8 mouse cellular contexts compared by ENCODE assay signal in genomic region chr11:116657311-116658223, GRCm38 (mm10). TPM values are rescaled to one million over a fixed set of nuclear protein-coding genes. Genes with fewer than 3 reads are reported as not detected.
A peak's percentile ranks its signal among the peaks of the same experiment; 100 is the strongest.
DNase-seq lines count a peak whose midpoint lies in the region; ATAC-seq lines count a peak whose summit lies in the region.

No protein-coding gene starts in this region.

- no peaks in the 10 kb centered on the region for H3K9me3 ChIP-seq in intestine, embryonic 14.5 days (ENCODE audit: control insufficient read depth, low read length)
- no peaks in the 10 kb centered on the region for H3K9me3 ChIP-seq in midbrain, embryonic 10.5 days (replicated peaks)

- peak overlapping the region; percentile 73 for H3K27ac ChIP-seq in intestine, embryonic 14.5 days (ENCODE audit: low read depth)
- peak overlapping the region; percentile 93 for H3K27ac ChIP-seq in midbrain, embryonic 10.5 days (replicated peaks)

- peak overlapping the region; percentile 33 for H3K4me3 ChIP-seq in intestine, embryonic 14.5 days (ENCODE audit: low read depth, low read length)
- peak overlapping the region; percentile 53 for H3K4me3 ChIP-seq in midbrain, embryonic 10.5 days

- intact Hi-C loops in left cerebral cortex, postnatal 25 days (cut with DNase I) = no loop called here

- WGBS in intestine, embryonic 14.5 days = 11% methylated on average over 22 of the region's 22 CpGs
- 10% methylated on average over 22 of the region's 22 CpGs for WGBS in midbrain, embryonic 10.5 days

- peak overlapping the region; percentile 51 for H3K4me2 ChIP-seq in intestine, embryonic 14.5 days (ENCODE audit: low read length)

- peak; percentile 86 for ATAC-seq in intestine, embryonic 14.5 days (replicated peaks; ENCODE audit: low FRiP score, low TSS enrichment, low read depth)

- DNase-seq in adrenal gland, adult 8-10 months = peak; percentile 96
- DNase-seq in embryo, embryonic 11 days = peak; percentile 97
- DNase-seq in gastrocnemius, postnatal 25 days = peak; percentile 94
- peak; percentile 84 for DNase-seq in intestine, embryonic 14.5 days (ENCODE audit: low spot score)
- peak; percentile 86 to 95 for DNase-seq in left cerebral cortex, postnatal 25 days (ENCODE audit: low spot score in 2 of 2)
- DNase-seq in midbrain, embryonic 10.5 days (ENCODE audit: low spot score) = peak; percentile 95
- DNase-seq in right cerebral cortex, postnatal 4 days = peak; percentile 74
- DNase-seq in yolk sac, embryonic 10.5 days (ENCODE audit: low spot score) = peak; percentile 93

- peak overlapping the region; percentile 34; the same call in 1 of the 2 replicates for H3K9ac ChIP-seq in intestine, embryonic 14.5 days (ENCODE audit: low read length)

- H3K4me1 ChIP-seq in intestine, embryonic 14.5 days (replicated peaks; ENCODE audit: control insufficient read depth, insufficient read depth, low read length) = peaks cover 44% of the 10 kb centered on the region
- H3K4me1 ChIP-seq in midbrain, embryonic 10.5 days = peaks cover 69% of the 10 kb centered on the region

- H3K36me3 ChIP-seq in intestine, embryonic 14.5 days (ENCODE audit: control insufficient read depth, insufficient read depth, low read length) = no peaks in the 10 kb centered on the region
- no peaks in the 10 kb centered on the region for H3K36me3 ChIP-seq in midbrain, embryonic 10.5 days

- peaks cover 12% of the 10 kb centered on the region for H3K27me3 ChIP-seq in intestine, embryonic 14.5 days (replicated peaks; ENCODE audit: control insufficient read depth, insufficient read depth, low read length)
- H3K27me3 ChIP-seq in midbrain, embryonic 10.5 days (ENCODE audit: low read depth, poor library complexity, severe bottlenecking) = peaks cover 75% of the 10 kb centered on the region

RNA-seq across cellular contexts. Expression of gene Cygb, which starts 3.5 kb away (rescaled TPM):
- total RNA-seq in adrenal gland, adult 8-10 months (2022) = 10 to 100 TPM; 33.4 to 64.8 (median 48.2) TPM
- total RNA-seq in gastrocnemius, postnatal 25 days (2021) = 10 to 100 TPM in 1 of 2 experiments, 1 to 10 TPM in 1; 7.5 to 14.7 TPM
- polyA plus RNA-seq in intestine, embryonic 14.5 days (2014; fragmentation: Nextera tagmentation; extraction: Ambion mirVana) = 14.5 and 16.4 TPM in 2 replicates
- 10 to 100 TPM; 39.9 TPM for total RNA-seq in left cerebral cortex, postnatal 25 days (2021)
- polyA plus RNA-seq in midbrain, embryonic 10.5 days (2016; fragmentation: Nextera tagmentation; extraction: Ambion mirVana) = 2.5 and 2.8 TPM in 2 replicates

RNA-seq across cellular contexts. Expression of gene Prcd, which starts 4.2 kb away (rescaled TPM):
- 10 to 100 TPM; 16.6 to 27.2 (median 22.8) TPM for total RNA-seq in adrenal gland, adult 8-10 months (2022)
- total RNA-seq in gastrocnemius, postnatal 25 days (2021) = under 1 TPM in 1 of 2 experiments, not detected in 1; 0.35 TPM
- polyA plus RNA-seq in intestine, embryonic 14.5 days (2014; fragmentation: Nextera tagmentation; extraction: Ambion mirVana) = 0.75 and 1.8 TPM in 2 replicates
- 1 to 10 TPM; 4.6 to 6.7 TPM for total RNA-seq in left cerebral cortex, postnatal 25 days (2021)
- polyA plus RNA-seq in midbrain, embryonic 10.5 days (2016; fragmentation: Nextera tagmentation; extraction: Ambion mirVana) = 0.65 and 0.77 TPM in 2 replicates

RNA-seq across cellular contexts. Expression of gene Rhbdf2, which starts 30.7 kb away (rescaled TPM):
- total RNA-seq in adrenal gland, adult 8-10 months (2022) = 10 to 100 TPM; 13.3 to 20.5 (median 15.0) TPM
- 1 to 10 TPM; 6.3 to 7.5 TPM for total RNA-seq in gastrocnemius, postnatal 25 days (2021)
- 5.7 and 5.9 TPM in 2 replicates for polyA plus RNA-seq in intestine, embryonic 14.5 days (2014; fragmentation: Nextera tagmentation; extraction: Ambion mirVana)
- 1 to 10 TPM; 1.3 to 1.4 TPM for total RNA-seq in left cerebral cortex, postnatal 25 days (2021)
- polyA plus RNA-seq in midbrain, embryonic 10.5 days (2016; fragmentation: Nextera tagmentation; extraction: Ambion mirVana) = 2.5 and 3.3 TPM in 2 replicates

Comparison
In these comparisons a context has a peak if more than half of its experiments do, and no peak if none do; other contexts are left out.
1. Peak in every context shown above with its lines: DNase-seq, ATAC-seq, H3K4me3 ChIP-seq and H3K27ac ChIP-seq.
2. RNA of gene Prcd, which starts 4.2 kb away (total RNA-seq): 16.6 to 27.2 TPM in adrenal gland, adult 8-10 months and 4.6 to 6.7 TPM in left cerebral cortex, postnatal 25 days; 0.35 TPM in gastrocnemius, postnatal 25 days; every median in the first group is over 4 times any median in the second.